Mouse (Mus musculus) neural tube, embryonic 13.5 days (tissue): ENCODE results near the gene Pak6. TPM values are rescaled to one million over a fixed set of nuclear protein-coding genes. Genes with fewer than 3 reads are reported as not detected.
"Not testable (repeated sequence)": the region's sequence is repeated elsewhere in the genome, so short reads cannot be mapped to it uniquely, and the experiment has no call there.

Experiments
- ATAC-seq: fragments of 200-750 bp; cut with Nextera tagmentation; 2 replicates; pipeline ENCODE4 v1.8.0; 2017; ENCODE audit warnings: low read depth, mild to moderate bottlenecking, moderate TSS enrichment, moderate library complexity
- H3K27ac ChIP-seq: fragments of 300-500 bp; sonication (generic); replicated peaks from 2 replicates; pipeline ENCODE4 v1.5.1; 2015; ENCODE audit warnings: moderate library complexity, mild to moderate bottlenecking, inconsistent platforms
- H3K27me3 ChIP-seq: fragments of 300-500 bp; sonication (generic); 2 replicates; pipeline ENCODE4 v1.6.1; 2015; ENCODE audit warnings: mild to moderate bottlenecking, inconsistent platforms
- H3K36me3 ChIP-seq: fragments of 300-500 bp; sonication (generic); 2 replicates; pipeline ENCODE4 v1.6.1; 2015; ENCODE audit warnings: mild to moderate bottlenecking, inconsistent platforms
- H3K4me1 ChIP-seq: fragments of 300-500 bp; sonication (generic); replicated peaks from 2 replicates; pipeline ENCODE4 v1.6.1; 2015; ENCODE audit warnings: inconsistent platforms
- H3K4me2 ChIP-seq: fragments of 300-500 bp; sonication (generic); 2 replicates; pipeline ENCODE4 v1.6.1; 2015; ENCODE audit warnings: inconsistent platforms, mild to moderate bottlenecking, moderate library complexity
- H3K4me3 ChIP-seq: fragments of 300-500 bp; sonication (generic); 2 replicates; pipeline ENCODE4 v1.5.1; 2015; ENCODE audit warnings: mild to moderate bottlenecking, inconsistent platforms
- H3K9ac ChIP-seq: fragments of 300-500 bp; sonication (generic); 2 replicates; pipeline ENCODE4 v1.6.1; 2015; ENCODE audit warnings: moderate library complexity, mild to moderate bottlenecking, inconsistent platforms
- H3K9me3 ChIP-seq: fragments of 300-500 bp; sonication (generic); 2 replicates; pipeline ENCODE4 v1.6.1; 2016; ENCODE audit warnings: inconsistent platforms
- WGBS: fragments of 180-500 bp; shearing (Covaris S2); methylation state at CpG from one replicate; pipeline ENCODE4 v1.1.7; 2015; 5-methylcytosine and 5-hydroxymethylcytosine counted together
- polyA plus RNA-seq: library from polyadenylated mRNA; unstranded; fragments of >200 nt; fragmentation: Nextera tagmentation; extraction: Ambion mirVana; gene quantifications from 2 replicates; pipeline ENCODE4 v1.2.1, GENCODE M21; 2015

Pak6 gene
- polyA plus RNA-seq, 1 experiment from 2014 or later = 15.8 TPM

GRCm38 (mm10) chr2:118646665-118647064 is 16.4 kb upstream of the Pak6 start:
- Histone ChIP-seq H3K4me3 (no peak overlapping the region), H3K27me3 (no peaks in the 10 kb centered on the region), H3K9me3 (no peaks in the 10 kb centered on the region), H3K27ac (no peak overlapping the region), H3K36me3 (0 out of 2 replicates have a peak, but pooled peaks cover 3% of the 10 kb centered on the region), H3K9ac (no peak overlapping the region), H3K4me2 (no peak overlapping the region), H3K4me1 (no peaks in the 10 kb centered on the region)
- 88% methylated on average over 5 of the region's 5 CpGs for WGBS
- ATAC-seq = no peak

DNA sequence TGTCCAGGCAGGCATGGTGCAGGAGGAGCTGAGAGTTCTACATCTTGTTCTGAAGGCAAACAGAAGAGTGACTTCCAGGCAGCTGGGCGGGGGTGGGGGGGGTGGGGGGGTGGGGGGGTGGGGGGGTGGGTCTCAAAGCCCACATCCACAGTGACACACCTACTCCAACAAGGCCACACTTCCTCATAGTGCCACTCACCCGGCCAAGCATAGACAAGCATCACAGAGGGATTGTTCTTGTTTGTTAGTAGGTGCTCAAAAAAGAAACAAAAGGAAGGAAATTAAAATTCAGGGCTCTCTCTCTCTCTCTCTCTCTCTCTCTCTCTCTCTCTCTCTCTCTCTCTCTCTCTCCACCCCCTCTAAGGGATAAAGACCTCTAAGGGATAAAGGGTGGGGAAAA is 12.4 kb upstream of the Pak6 start:
- not testable (repeated sequence) for H3K9ac ChIP-seq, H3K4me1 ChIP-seq, ATAC-seq, H3K9me3 ChIP-seq, H3K4me2 ChIP-seq, H3K27me3 ChIP-seq, H3K27ac ChIP-seq, H3K36me3 ChIP-seq, H3K4me3 ChIP-seq
- WGBS = 35% methylated on average over 2 of the region's 2 CpGs

DNA sequence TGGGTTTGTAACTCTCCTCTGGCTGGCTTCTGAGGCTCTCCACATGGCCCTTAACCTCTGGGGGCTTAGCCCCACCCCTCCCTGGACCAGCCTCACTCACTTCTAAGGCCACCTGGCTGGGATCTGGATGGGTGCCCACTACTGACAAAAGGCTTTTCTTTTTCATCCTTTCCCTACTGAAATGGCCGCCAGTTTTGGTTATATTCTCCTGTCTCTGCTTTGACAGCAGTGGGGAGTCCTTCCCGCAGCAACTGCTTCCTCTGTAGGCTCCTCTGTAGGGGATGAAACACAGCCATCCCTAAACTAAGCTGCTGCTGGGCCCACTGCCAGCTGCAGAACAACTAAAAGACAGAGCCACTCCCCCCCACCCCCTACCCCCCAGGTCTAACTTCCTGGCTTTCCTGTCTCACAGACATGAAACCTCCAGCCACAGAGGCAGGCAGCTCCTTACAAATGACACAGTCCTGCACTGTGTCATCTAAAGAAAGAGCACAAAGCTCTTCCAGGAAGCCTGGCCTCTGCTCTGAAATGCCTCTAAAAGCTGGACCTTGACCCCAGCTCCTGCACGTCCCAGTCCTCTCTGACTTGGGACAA is 6.3 kb upstream of the Pak6 start:
- Histone ChIP-seq H3K9ac (no peak overlapping the region), H3K9me3 (no peaks in the 10 kb centered on the region), H3K27me3 (peaks cover 2% of the 10 kb centered on the region; the same call in 1 of the 2 replicates), H3K4me3 (no peak overlapping the region), H3K4me1 (peaks cover 26% of the 10 kb centered on the region), H3K4me2 (no peak overlapping the region), H3K36me3 (no peaks in the 10 kb centered on the region), H3K27ac (peak overlapping the region; percentile 42; the same call in 1 of the 2 replicates)
- 29% methylated on average over 3 of the region's 3 CpGs for WGBS
- ATAC-seq = peak; percentile 32; the same call in 1 of the 2 replicates

DNA sequence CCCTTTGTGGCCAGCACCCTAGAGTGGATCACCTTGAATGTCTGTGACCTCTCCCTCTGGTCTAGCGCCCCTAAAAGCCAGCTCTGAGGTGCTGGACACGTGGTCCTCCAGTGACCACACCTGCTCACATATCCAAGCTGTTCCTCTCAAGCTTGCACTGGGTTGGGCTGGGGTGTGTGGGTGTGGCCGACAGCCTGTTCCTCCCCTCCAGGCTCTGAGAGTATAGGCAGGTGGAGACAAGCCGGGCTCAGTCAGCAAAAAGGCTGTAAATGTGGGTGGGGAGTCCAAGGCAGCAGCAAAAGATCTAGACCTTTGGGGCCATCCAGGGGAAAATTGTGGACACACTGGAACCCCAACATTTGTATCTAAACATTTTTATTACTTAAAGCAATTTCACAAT is 4.6 kb upstream of the Pak6 start:
- peaks cover 38% of the 10 kb centered on the region for H3K4me1 ChIP-seq
- no peak overlapping the region for H3K4me3 ChIP-seq
- H3K36me3 ChIP-seq = no peaks in the 10 kb centered on the region
- no peak overlapping the region for H3K9ac ChIP-seq
- no peak overlapping the region for H3K27ac ChIP-seq
- peaks cover 14% of the 10 kb centered on the region for H3K27me3 ChIP-seq
- H3K9me3 ChIP-seq = no peaks in the 10 kb centered on the region
- ATAC-seq = no peak
- no peak overlapping the region for H3K4me2 ChIP-seq
- 24% methylated on average over 4 of the region's 4 CpGs for WGBS

DNA sequence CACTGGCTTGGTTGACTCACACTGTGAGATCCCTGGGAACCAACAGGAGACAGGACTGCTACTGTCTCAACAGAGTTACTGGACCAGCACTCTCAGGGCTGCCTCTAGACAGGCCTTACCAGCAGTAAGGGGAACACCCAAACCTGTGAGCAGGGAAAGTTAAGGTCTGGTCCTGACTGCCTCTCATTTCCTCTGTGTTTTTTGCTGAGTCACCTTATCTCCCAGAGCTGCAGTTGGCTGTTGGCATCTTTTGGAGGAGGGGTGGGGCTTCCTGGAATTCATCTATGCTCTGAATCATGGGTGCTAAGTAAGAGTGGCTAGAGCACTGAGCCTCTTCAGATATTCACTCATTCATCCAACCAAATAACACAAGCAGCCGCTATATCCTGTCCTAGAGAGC is 4.0 kb upstream of the Pak6 start:
- peaks cover 19% of the 10 kb centered on the region for H3K27me3 ChIP-seq
- no peak overlapping the region for H3K4me3 ChIP-seq
- no peak overlapping the region for H3K27ac ChIP-seq
- 76% methylated on average over 1 of the region's 1 CpGs for WGBS
- no peak overlapping the region for H3K9ac ChIP-seq
- no peak for ATAC-seq
- H3K4me1 ChIP-seq = peaks cover 44% of the 10 kb centered on the region
- no peaks in the 10 kb centered on the region for H3K36me3 ChIP-seq
- H3K9me3 ChIP-seq = no peaks in the 10 kb centered on the region
- H3K4me2 ChIP-seq = no peak overlapping the region

GRCm38 (mm10) chr2:118659493-118659892 is 3.6 kb upstream of the Pak6 start:
- 90% methylated on average over 12 of the region's 12 CpGs for WGBS
- peak overlapping the region; percentile 68 for H3K9ac ChIP-seq
- ATAC-seq = no peak

DNA sequence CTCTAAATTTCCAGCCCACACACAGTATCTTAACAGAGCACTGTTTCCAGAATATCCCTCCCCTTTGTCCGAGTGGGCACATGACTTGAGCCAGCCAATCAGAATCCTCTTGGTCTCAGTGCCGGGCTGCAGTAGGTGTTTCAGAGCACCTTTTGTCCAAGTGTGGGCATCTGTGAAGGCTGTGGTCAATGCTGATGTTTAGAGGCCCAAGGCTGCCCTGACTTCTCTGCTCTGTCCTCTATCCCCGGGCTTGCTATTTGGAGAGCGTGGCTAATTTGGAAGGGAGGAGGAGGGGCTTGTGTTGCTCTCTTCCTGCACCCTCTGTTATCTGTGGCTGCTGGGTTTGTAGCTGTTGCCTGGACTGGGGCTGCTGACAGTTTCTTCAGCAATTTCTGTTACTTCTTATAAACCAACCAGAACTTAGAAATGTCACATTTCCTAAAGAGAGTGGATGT is 3.1 kb upstream of the Pak6 start:
- no peaks in the 10 kb centered on the region for H3K9me3 ChIP-seq
- peaks cover 47% of the 10 kb centered on the region for H3K4me1 ChIP-seq
- H3K27ac ChIP-seq = peak overlapping the region; percentile 69
- peak overlapping the region; percentile 38 for H3K4me3 ChIP-seq
- ATAC-seq = peak; percentile 69
- 0% methylated on average over 4 of the region's 4 CpGs for WGBS
- H3K36me3 ChIP-seq = no peaks in the 10 kb centered on the region
- H3K4me2 ChIP-seq = peak overlapping the region; percentile 60
- H3K27me3 ChIP-seq = peaks cover 25% of the 10 kb centered on the region
- H3K9ac ChIP-seq = peak overlapping the region; percentile 68

More at GRCm38 (mm10) chr2:118659493-118659892, 3.6 kb upstream of the Pak6 start:
- H3K27me3 ChIP-seq = peaks cover 23% of the 10 kb centered on the region
- H3K9me3 ChIP-seq = no peaks in the 10 kb centered on the region
- H3K4me3 ChIP-seq = peak overlapping the region; percentile 38; the same call in 1 of the 2 replicates
- 0 out of 2 replicates have a peak overlapping the region, but pooled peaks have one; percentile 40 for H3K27ac ChIP-seq
- peak overlapping the region; percentile 60 for H3K4me2 ChIP-seq
- no peaks in the 10 kb centered on the region for H3K36me3 ChIP-seq
- peaks cover 45% of the 10 kb centered on the region for H3K4me1 ChIP-seq

DNA sequence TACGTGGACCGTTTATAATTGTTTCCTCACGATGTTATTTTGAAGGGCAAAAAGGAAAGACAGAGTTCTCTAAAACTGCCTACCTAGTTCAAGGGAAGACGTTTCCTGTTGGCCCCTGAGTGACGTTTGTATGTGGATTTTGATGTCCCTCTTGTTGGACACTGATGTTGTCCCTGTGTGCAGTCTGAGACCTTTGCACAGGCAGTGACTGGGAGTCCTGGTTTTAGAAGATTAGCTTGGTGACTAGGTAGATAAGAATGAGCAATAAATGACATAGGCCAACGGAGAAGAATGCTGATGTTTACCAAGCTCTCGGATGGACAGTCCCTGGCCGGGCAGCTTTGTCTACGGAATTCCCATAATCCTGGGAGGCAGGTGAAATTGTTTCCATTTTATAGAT is 1.2 kb upstream of the Pak6 start:
- H3K27ac ChIP-seq = no peak overlapping the region
- H3K9me3 ChIP-seq = no peaks in the 10 kb centered on the region
- no peak overlapping the region for H3K9ac ChIP-seq
- no peak overlapping the region for H3K4me3 ChIP-seq
- H3K4me2 ChIP-seq = no peak overlapping the region
- H3K36me3 ChIP-seq = no peaks in the 10 kb centered on the region
- peaks cover 25% of the 10 kb centered on the region for H3K27me3 ChIP-seq
- ATAC-seq = no peak
- peaks cover 54% of the 10 kb centered on the region for H3K4me1 ChIP-seq
- WGBS = 83% methylated on average over 9 of the region's 9 CpGs

GRCm38 (mm10) chr2:118663804-118664766 is 982 bp downstream of the Pak6 start:
- Histone ChIP-seq H3K27ac (peak overlapping the region; percentile 63; the same call in 1 of the 2 replicates), H3K4me1 (peaks cover 50% of the 10 kb centered on the region), H3K4me3 (peak overlapping the region; percentile 49), H3K27me3 (peaks cover 27% of the 10 kb centered on the region), H3K36me3 (no peaks in the 10 kb centered on the region), H3K9ac (peak overlapping the region; percentile 75), H3K4me2 (peak overlapping the region; percentile 76), H3K9me3 (no peaks in the 10 kb centered on the region)
- ATAC-seq = peak; percentile 51
- WGBS = 50% methylated on average over 19 of the region's 19 CpGs

GRCm38 (mm10) chr2:118664975-118665516 is 1.9 kb downstream of the Pak6 start:
- Histone ChIP-seq H3K4me3 (no peak overlapping the region), H3K27ac (no peak overlapping the region), H3K9ac (no peak overlapping the region), H3K4me2 (peak overlapping the region; percentile 76; the same call in 1 of the 2 replicates), H3K36me3 (no peaks in the 10 kb centered on the region), H3K9me3 (no peaks in the 10 kb centered on the region), H3K27me3 (peaks cover 27% of the 10 kb centered on the region), H3K4me1 (peaks cover 47% of the 10 kb centered on the region)
- WGBS = 67% methylated on average over 3 of the region's 3 CpGs
- ATAC-seq = no peak

- H3K4me3 ChIP-seq = no peak overlapping the region
- no peaks in the 10 kb centered on the region for H3K9me3 ChIP-seq
- H3K4me2 ChIP-seq = 0 out of 2 replicates have a peak overlapping the region, but pooled peaks have one; percentile 76
- no peaks in the 10 kb centered on the region for H3K36me3 ChIP-seq
- H3K27me3 ChIP-seq = peaks cover 28% of the 10 kb centered on the region
- H3K9ac ChIP-seq = no peak overlapping the region
- no peak overlapping the region for H3K27ac ChIP-seq
- no peak for ATAC-seq
- WGBS = 84% methylated on average over 4 of the region's 4 CpGs
- H3K4me1 ChIP-seq = peaks cover 43% of the 10 kb centered on the region
Measured at GRCm38 (mm10) chr2:118665616-118666015, 2.5 kb downstream of the Pak6 start.

DNA sequence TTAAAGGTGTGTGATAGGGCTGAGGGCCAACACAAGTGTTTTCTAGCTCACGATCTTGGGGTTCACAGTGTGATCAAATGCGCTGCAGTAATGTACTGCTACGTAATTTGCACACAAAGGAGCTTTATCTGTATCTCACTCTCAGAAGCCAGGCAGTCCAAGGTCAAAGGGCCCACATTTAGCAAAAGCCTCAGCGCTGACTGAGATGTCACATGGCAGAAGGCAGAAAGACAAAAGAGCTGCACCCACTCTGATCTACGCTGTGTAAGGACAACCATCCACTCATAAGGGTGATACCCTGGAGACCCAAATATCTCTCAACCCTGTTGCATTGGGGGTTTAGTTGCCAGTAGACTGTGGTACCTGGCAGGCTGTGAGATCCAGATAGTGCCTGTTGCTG is 4.1 kb downstream of the Pak6 start:
- Histone ChIP-seq H3K36me3 (no peaks in the 10 kb centered on the region), H3K9ac (no peak overlapping the region), H3K4me3 (no peak overlapping the region), H3K27me3 (peaks cover 34% of the 10 kb centered on the region), H3K4me1 (peaks cover 43% of the 10 kb centered on the region), H3K9me3 (no peaks in the 10 kb centered on the region), H3K27ac (no peak overlapping the region), H3K4me2 (no peak overlapping the region)
- 75% methylated on average over 5 of the region's 5 CpGs for WGBS
- no peak for ATAC-seq
